Mouse (Mus musculus) left cerebral cortex, postnatal 4 days (tissue): ENCODE measurements around the gene Ccdc63. TPM values are rescaled to one million over a fixed set of nuclear protein-coding genes. Genes with fewer than 3 reads are reported as not detected.
"Not testable (repeated sequence)": the region's sequence is repeated elsewhere in the genome, so short reads cannot be mapped to it uniquely, and the experiment has no call there.

Experiments used
- DNase-seq: peaks from one replicate; pipeline ENCODE4 v3.0.0-alpha.2; 2022
- intact Hi-C: fragments of 180-260 bp; cut with DNase I; formaldehyde crosslinking; loops from one replicate; pipeline ENCODE4 v1.15.1; 2025
- total RNA-seq, 2 experiments: library from RNA; stranded (reverse); gene quantifications; 2 replicates each; pipeline ENCODE4 v1.2.3; 2021

Gene Ccdc63
- total RNA-seq, 2 experiments from 2014 or later, result 1.2 TPM; not detected in 1

GRCm38 (mm10) chr5:122152508-122152907, 11.9 kb upstream of the Ccdc63 start:
- DNase-seq, intact Hi-C loops: not testable (repeated sequence)

GRCm38 (mm10) chr5:122149259-122149658, 8.6 kb upstream of the Ccdc63 start:
- intact Hi-C loops, result no loop called here

GRCm38 (mm10) chr5:122148107-122148506, 7.5 kb upstream of the Ccdc63 start:
- DNase-seq, result no peak
- intact Hi-C loops, result no loop called here

More at GRCm38 (mm10) chr5:122149259-122149658, 8.6 kb upstream of the Ccdc63 start:
- no peak for DNase-seq

GRCm38 (mm10) chr5:122146609-122147008, 6.0 kb upstream of the Ccdc63 start:
- intact Hi-C loops, result no loop called here
- DNase-seq, result no peak

- intact Hi-C loops, result no loop called here
- no peak for DNase-seq
Measured at GRCm38 (mm10) chr5:122146056-122146580, 5.5 kb upstream of the Ccdc63 start.

GRCm38 (mm10) chr5:122145381-122146055, 4.9 kb upstream of the Ccdc63 start:
- intact Hi-C loops, result no loop called here
- DNase-seq, result no peak

- DNase-seq, result no peak
- intact Hi-C loops, result no loop called here
Measured at GRCm38 (mm10) chr5:122144825-122145224, 4.2 kb upstream of the Ccdc63 start.

- intact Hi-C loops, result no loop called here
- no peak for DNase-seq
Measured at GRCm38 (mm10) chr5:122143543-122143942, 2.9 kb upstream of the Ccdc63 start.

GRCm38 (mm10) chr5:122142230-122142992, 1.8 kb upstream of the Ccdc63 start:
- intact Hi-C loops, result no loop called here
- peak; percentile 48 for DNase-seq

GRCm38 (mm10) chr5:122139771-122140170, 852 bp downstream of the Ccdc63 start:
- DNase-seq, intact Hi-C loops: not testable (repeated sequence)

GRCm38 (mm10) chr5:122138856-122139255, 1.8 kb downstream of the Ccdc63 start:
- intact Hi-C loops, result no loop called here
- DNase-seq, result no peak

- no peak for DNase-seq
- intact Hi-C loops, result no loop called here
Measured at GRCm38 (mm10) chr5:122136508-122137408, 3.9 kb downstream of the Ccdc63 start.

- DNase-seq, result peak; percentile 38
- intact Hi-C loops, result no loop called here
Measured at GRCm38 (mm10) chr5:122135290-122135882, 5.2 kb downstream of the Ccdc63 start.

- intact Hi-C loops, result loop anchor here (5.0 kb wide), 1 partner anchor 208 kb away; no protein-coding TSS in a partner anchor
Measured at GRCm38 (mm10) chr5:122134395-122135289, 6.0 kb downstream of the Ccdc63 start.

GRCm38 (mm10) chr5:122133050-122133389, 7.6 kb downstream of the Ccdc63 start:
- no peak for DNase-seq
- intact Hi-C loops, result loop anchor here (5.0 kb wide), 1 partner anchor 209 kb away; no protein-coding TSS in a partner anchor

More at GRCm38 (mm10) chr5:122134395-122135289, 6.0 kb downstream of the Ccdc63 start:
- no peak for DNase-seq

GRCm38 (mm10) chr5:122132167-122133049, 8.2 kb downstream of the Ccdc63 start:
- intact Hi-C loops, result loop anchor here (5.0 kb wide), 1 partner anchor 210 kb away; no protein-coding TSS in a partner anchor
- no peak for DNase-seq

- peak; percentile 84 for DNase-seq
- intact Hi-C loops, result loop anchor here (5.0 kb wide), 1 partner anchor 211 kb away; no protein-coding TSS in a partner anchor
Measured at GRCm38 (mm10) chr5:122131076-122132051, 9.3 kb downstream of the Ccdc63 start.
